Mouse (Mus musculus): Measurements from ENCODE around the gene Hexdc. TPM values are rescaled to one million over a fixed set of nuclear protein-coding genes. Genes with fewer than 3 reads are reported as not detected.

Gene Hexdc
- polyA plus RNA-seq, 1 experiment from 2014 or later, result 7.0 TPM

- no peak overlapping the region for H3K27ac ChIP-seq (ENCODE audit: low read depth, low read length)
- H3K9me3 ChIP-seq (ENCODE audit: control insufficient read depth, low read length), result no peaks in the 10 kb centered on the region
- peak overlapping the region; percentile 60 for H3K4me2 ChIP-seq (ENCODE audit: low read depth)
- no peaks in the 10 kb centered on the region for H3K27me3 ChIP-seq (ENCODE audit: control insufficient read depth, insufficient read depth, low read length)
- H3K9ac ChIP-seq (ENCODE audit: low read length), result peak overlapping the region; percentile 14
- no peaks in the 10 kb centered on the region for H3K36me3 ChIP-seq (ENCODE audit: control insufficient read depth, insufficient read depth, low read length)
- ATAC-seq (ENCODE audit: insufficient read depth, low FRiP score, low TSS enrichment), result no peak; the same call in 1 of the 2 replicates
- WGBS, result 4% methylated on average over 5 of the region's 5 CpGs
- no peaks in the 10 kb centered on the region for H3K4me1 ChIP-seq (ENCODE audit: control insufficient read depth, insufficient read depth, low read length)
- DNase-seq (ENCODE audit: low spot score), result no peak
- peak overlapping the region; percentile 71 for H3K4me3 ChIP-seq (ENCODE audit: low read depth, low read length)
These were observed 423 bp upstream of the Hexdc start for GRCm38 (mm10) chr11:121203859-121204160.

GRCm38 (mm10) chr11:121216831-121217230 lies 12.6 kb downstream of the Hexdc start:
- H3K4me1 ChIP-seq (ENCODE audit: control insufficient read depth, insufficient read depth, low read length), result no peaks in the 10 kb centered on the region
- H3K4me3 ChIP-seq (ENCODE audit: low read depth, low read length), result no peak overlapping the region
- peaks cover 6% of the 10 kb centered on the region for H3K36me3 ChIP-seq (ENCODE audit: control insufficient read depth, insufficient read depth, low read length)
- no peaks in the 10 kb centered on the region for H3K27me3 ChIP-seq (ENCODE audit: control insufficient read depth, insufficient read depth, low read length)
- no peak overlapping the region for H3K9ac ChIP-seq (ENCODE audit: low read length)
- no peaks in the 10 kb centered on the region for H3K9me3 ChIP-seq (ENCODE audit: control insufficient read depth, low read length)
- no peak overlapping the region for H3K27ac ChIP-seq (ENCODE audit: low read depth, low read length)
- 89% methylated on average over 3 of the region's 3 CpGs for WGBS
- DNase-seq (ENCODE audit: low spot score), result no peak
- no peak overlapping the region for H3K4me2 ChIP-seq (ENCODE audit: low read depth)
- ATAC-seq (ENCODE audit: insufficient read depth, low FRiP score, low TSS enrichment), result no peak

DNA sequence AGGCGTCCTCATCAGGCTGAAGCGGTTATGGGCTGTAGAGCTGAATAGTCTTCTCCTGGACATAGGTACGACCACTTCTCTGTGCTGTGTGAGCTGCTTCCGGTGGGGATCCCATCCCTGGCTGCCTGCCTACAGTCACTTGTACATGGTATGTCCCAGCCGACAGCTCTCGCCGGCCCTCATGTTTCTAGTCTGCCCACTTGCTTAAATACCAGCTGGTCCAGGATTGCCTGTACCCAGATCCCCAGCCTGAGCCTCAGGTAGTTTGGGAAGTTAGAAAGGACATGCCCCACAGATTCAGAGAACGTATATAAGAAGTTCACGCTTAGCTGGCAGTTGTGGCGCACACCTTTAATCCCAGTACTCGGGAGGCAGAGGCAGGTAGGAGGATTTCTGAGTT lies 15.5 kb downstream of the Hexdc start:
- H3K27ac ChIP-seq (ENCODE audit: low read depth, low read length), result no peak overlapping the region
- H3K4me1 ChIP-seq (ENCODE audit: control insufficient read depth, insufficient read depth, low read length), result no peaks in the 10 kb centered on the region
- no peaks in the 10 kb centered on the region for H3K27me3 ChIP-seq (ENCODE audit: control insufficient read depth, insufficient read depth, low read length)
- no peak for DNase-seq (ENCODE audit: low spot score)
- H3K9me3 ChIP-seq (ENCODE audit: control insufficient read depth, low read length), result no peaks in the 10 kb centered on the region
- H3K4me3 ChIP-seq (ENCODE audit: low read depth, low read length), result no peak overlapping the region
- peaks cover 15% of the 10 kb centered on the region for H3K36me3 ChIP-seq (ENCODE audit: control insufficient read depth, insufficient read depth, low read length)
- no peak overlapping the region for H3K9ac ChIP-seq (ENCODE audit: low read length)
- H3K4me2 ChIP-seq (ENCODE audit: low read depth), result no peak overlapping the region
- no peak for ATAC-seq (ENCODE audit: insufficient read depth, low FRiP score, low TSS enrichment)
- WGBS, result 90% methylated on average over 11 of the region's 11 CpGs

- no peak for ATAC-seq (ENCODE audit: insufficient read depth, low FRiP score, low TSS enrichment)
- no peak overlapping the region for H3K9ac ChIP-seq (ENCODE audit: low read length)
- H3K9me3 ChIP-seq (ENCODE audit: control insufficient read depth, low read length), result no peaks in the 10 kb centered on the region
- H3K4me3 ChIP-seq (ENCODE audit: low read depth, low read length), result no peak overlapping the region
- peaks cover 18% of the 10 kb centered on the region for H3K36me3 ChIP-seq (ENCODE audit: control insufficient read depth, insufficient read depth, low read length)
- H3K27ac ChIP-seq (ENCODE audit: low read depth, low read length), result no peak overlapping the region
- H3K4me1 ChIP-seq (ENCODE audit: control insufficient read depth, insufficient read depth, low read length), result no peaks in the 10 kb centered on the region
- H3K27me3 ChIP-seq (ENCODE audit: control insufficient read depth, insufficient read depth, low read length), result no peaks in the 10 kb centered on the region
- 94% methylated on average over 5 of the region's 5 CpGs for whole genome bisulfite sequencing
- no peak overlapping the region for H3K4me2 ChIP-seq (ENCODE audit: low read depth)
- no peak for DNase-seq (ENCODE audit: low spot score)
These were observed 16.5 kb downstream of the Hexdc start for GRCm38 (mm10) chr11:121220771-121221170.

- peaks cover 18% of the 10 kb centered on the region for H3K36me3 ChIP-seq (ENCODE audit: control insufficient read depth, insufficient read depth, low read length)
- no peak overlapping the region for H3K4me3 ChIP-seq (ENCODE audit: low read depth, low read length)
- H3K9me3 ChIP-seq (ENCODE audit: control insufficient read depth, low read length), result no peaks in the 10 kb centered on the region
- no peaks in the 10 kb centered on the region for H3K27me3 ChIP-seq (ENCODE audit: control insufficient read depth, insufficient read depth, low read length)
- WGBS, result 95% methylated on average over 6 of the region's 6 CpGs
- H3K27ac ChIP-seq (ENCODE audit: low read depth, low read length), result no peak overlapping the region
- H3K9ac ChIP-seq (ENCODE audit: low read length), result no peak overlapping the region
- peak; percentile 9 for DNase-seq (ENCODE audit: low spot score)
- H3K4me2 ChIP-seq (ENCODE audit: low read depth), result no peak overlapping the region
- ATAC-seq (ENCODE audit: insufficient read depth, low FRiP score, low TSS enrichment), result no peak
- H3K4me1 ChIP-seq (ENCODE audit: control insufficient read depth, insufficient read depth, low read length), result no peaks in the 10 kb centered on the region
These were observed 17.2 kb downstream of the Hexdc start for GRCm38 (mm10) chr11:121221321-121222010.

GRCm38 (mm10) chr11:121228129-121229017 lies 24.1 kb downstream of the Hexdc start:
- Histone ChIP-seq H3K36me3 (ENCODE audit: control insufficient read depth, insufficient read depth, low read length) (peaks cover 5% of the 10 kb centered on the region; the same call in 1 of the 2 replicates), H3K9me3 (ENCODE audit: control insufficient read depth, low read length) (no peaks in the 10 kb centered on the region), H3K27me3 (ENCODE audit: control insufficient read depth, insufficient read depth, low read length) (no peaks in the 10 kb centered on the region), H3K4me3 (ENCODE audit: low read depth, low read length) (peak overlapping the region; percentile 52), H3K9ac (ENCODE audit: low read length) (peak overlapping the region; percentile 62), H3K27ac (ENCODE audit: low read depth, low read length) (no peak overlapping the region), H3K4me1 (ENCODE audit: control insufficient read depth, insufficient read depth, low read length) (peaks cover 13% of the 10 kb centered on the region), H3K4me2 (ENCODE audit: low read depth) (peak overlapping the region; percentile 87)
- ATAC-seq (ENCODE audit: insufficient read depth, low FRiP score, low TSS enrichment) (0 out of 2 replicates have a peak, but pooled peaks have one; percentile 23), DNase-seq (ENCODE audit: low spot score) (no peak)
- 37% methylated on average over 21 of the region's 21 CpGs for WGBS

DNA sequence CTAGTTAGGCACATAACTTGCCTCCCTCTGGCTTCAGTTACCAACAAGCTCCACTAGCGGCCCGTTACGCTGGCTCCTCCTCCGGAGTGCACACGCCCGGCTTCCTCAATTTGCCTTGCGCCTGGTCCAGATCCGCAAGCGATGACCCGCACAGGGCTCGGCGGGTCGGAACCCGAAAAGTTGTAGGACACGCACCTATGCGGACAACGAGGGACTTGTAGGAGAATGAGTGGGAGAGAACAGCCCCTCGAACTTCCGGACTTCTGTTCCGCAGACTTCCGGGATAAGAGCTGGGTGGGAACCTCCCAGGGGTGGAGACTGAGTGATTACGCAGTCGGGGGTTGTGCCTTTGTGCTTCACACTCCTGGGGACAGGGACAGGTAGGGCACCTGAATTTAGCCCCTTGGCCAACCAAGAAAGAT lies 24.8 kb downstream of the Hexdc start, which contains the start of gene Cybc1:
Cybc1 (minus strand) TSS at position 305 of the 422 bp plus-strand sequence.
- H3K4me2 ChIP-seq (ENCODE audit: low read depth), result peak within 1 kb of the TSS; percentile 87
- H3K4me1 ChIP-seq (ENCODE audit: control insufficient read depth, insufficient read depth, low read length), result peaks cover 13% of the 10 kb centered on the region
- no peaks in the 10 kb centered on the region for H3K9me3 ChIP-seq (ENCODE audit: control insufficient read depth, low read length)
- under 1% methylated on average over 23 of the region's 23 CpGs for WGBS
- peak within 1 kb of the TSS; percentile 62 for H3K9ac ChIP-seq (ENCODE audit: low read length)
- peak; percentile 84 for ATAC-seq (ENCODE audit: insufficient read depth, low FRiP score, low TSS enrichment)
- no peak within 1 kb of the TSS for H3K27ac ChIP-seq (ENCODE audit: low read depth, low read length)
- H3K36me3 ChIP-seq (ENCODE audit: control insufficient read depth, insufficient read depth, low read length), result peaks cover 3% of the 10 kb centered on the region; the same call in 1 of the 2 replicates
- peak within 1 kb of the TSS; percentile 52 for H3K4me3 ChIP-seq (ENCODE audit: low read depth, low read length)
- no peaks in the 10 kb centered on the region for H3K27me3 ChIP-seq (ENCODE audit: control insufficient read depth, insufficient read depth, low read length)
- DNase-seq (ENCODE audit: low spot score), result peak; percentile 77

- Histone ChIP-seq H3K27me3 (ENCODE audit: control insufficient read depth, insufficient read depth, low read length) (no peaks in the 10 kb centered on the region), H3K36me3 (ENCODE audit: control insufficient read depth, insufficient read depth, low read length) (no peaks in the 10 kb centered on the region), H3K9ac (ENCODE audit: low read length) (no peak overlapping the region), H3K9me3 (ENCODE audit: control insufficient read depth, low read length) (no peaks in the 10 kb centered on the region), H3K4me1 (ENCODE audit: control insufficient read depth, insufficient read depth, low read length) (peaks cover 16% of the 10 kb centered on the region), H3K4me2 (ENCODE audit: low read depth) (no peak overlapping the region), H3K4me3 (ENCODE audit: low read depth, low read length) (no peak overlapping the region), H3K27ac (ENCODE audit: low read depth, low read length) (no peak overlapping the region)
- no peak for ATAC-seq (ENCODE audit: insufficient read depth, low FRiP score, low TSS enrichment)
- 80% methylated on average over 4 of the region's 4 CpGs for WGBS
- DNase-seq (ENCODE audit: low spot score), result no peak
These were observed 27.0 kb downstream of the Hexdc start for GRCm38 (mm10) chr11:121231191-121231590.
